Mouse (Mus musculus) mouse trophoblast stem cell (cell line): Measurements from ENCODE around the gene Pycr2.
"Not testable (repeated sequence)": the region's sequence is repeated elsewhere in the genome, so short reads cannot be mapped to it uniquely, and the experiment has no call there.

ENCODE experiments used
- in situ Hi-C, 2 experiments: fragments of 300-500 bp; cut with MseI, MboI; formaldehyde crosslinking; loops; 2 replicates in 1 of 2; 3 replicates in 1 of 2; pipeline ENCODE4 v1.15.1; 2025

Gene Pycr2

DNA sequence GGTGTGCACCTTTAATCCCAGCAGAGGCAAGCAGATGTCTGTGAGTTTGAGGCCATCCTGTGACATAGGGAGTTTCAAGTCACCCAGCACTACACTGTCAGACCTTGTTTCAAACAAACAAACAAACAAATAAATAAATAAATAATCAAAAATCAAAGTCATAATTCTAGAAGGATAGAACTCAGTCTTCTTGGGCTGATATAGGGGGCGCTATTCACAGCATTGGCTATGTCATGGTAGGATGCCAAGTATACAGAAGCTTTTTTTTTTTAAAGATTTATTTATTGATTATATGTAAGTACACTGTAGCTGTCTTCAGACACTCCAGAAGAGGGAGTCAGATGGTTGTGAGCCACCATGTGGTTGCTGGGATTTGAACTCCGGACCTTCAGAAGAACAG is 34.7 kb downstream of the Pycr2 start:
- in situ Hi-C loops: not testable (repeated sequence)

DNA sequence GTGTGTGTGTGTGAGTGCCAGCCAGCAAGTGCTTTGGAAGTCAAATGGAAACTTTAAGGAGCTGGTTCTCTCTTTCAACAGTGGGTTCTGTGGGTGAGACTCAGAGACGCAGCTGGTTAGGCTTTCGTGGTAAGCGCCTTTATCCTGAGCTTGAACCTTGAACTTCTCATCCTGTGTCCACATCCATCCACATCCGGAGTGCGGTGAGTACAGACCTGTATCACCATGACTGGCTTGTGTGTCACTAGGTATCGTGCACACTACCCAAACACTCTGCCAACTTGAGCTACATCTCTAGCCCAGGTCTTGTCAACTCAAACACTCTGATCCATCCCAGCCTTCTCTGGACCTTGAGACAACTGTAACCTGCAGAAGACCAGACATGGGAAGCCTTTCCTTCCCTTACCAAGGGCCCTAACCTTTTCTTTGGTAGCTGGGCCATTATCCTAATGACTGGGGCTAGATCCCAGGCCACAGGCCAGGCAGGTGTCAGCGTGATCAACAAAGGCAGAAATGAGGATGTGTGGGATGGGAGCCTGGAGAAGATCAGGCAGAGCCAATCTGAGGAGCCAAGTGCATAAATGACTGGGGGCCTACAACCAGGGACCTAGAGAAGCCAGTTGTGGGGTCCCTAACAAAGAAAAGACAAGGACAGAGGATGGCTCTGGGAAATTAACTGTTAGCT is 36.8 kb downstream of the Pycr2 start:
- in situ Hi-C loops: no loop called here

DNA sequence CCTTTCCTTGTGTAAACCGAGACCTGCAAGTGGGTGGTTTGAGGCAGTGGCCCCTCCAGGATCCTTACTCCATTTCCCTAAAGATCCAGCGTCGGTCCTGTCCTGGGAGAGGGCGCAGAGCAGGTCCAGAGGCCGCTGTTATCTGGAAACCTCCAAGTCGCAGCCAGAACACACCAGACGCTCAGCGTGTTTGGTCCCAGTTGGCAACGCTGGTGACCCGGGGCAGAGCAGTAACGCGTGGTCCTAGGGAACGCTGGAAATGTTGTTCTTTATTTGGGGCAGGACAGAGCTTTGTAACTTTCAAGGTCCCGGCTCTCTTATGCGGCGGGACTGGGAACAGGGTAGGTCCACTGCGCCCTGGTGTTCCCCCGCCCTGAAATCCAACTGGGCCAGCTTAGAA is 37.6 kb downstream of the Pycr2 start:
- in situ Hi-C loops: no loop called here

DNA sequence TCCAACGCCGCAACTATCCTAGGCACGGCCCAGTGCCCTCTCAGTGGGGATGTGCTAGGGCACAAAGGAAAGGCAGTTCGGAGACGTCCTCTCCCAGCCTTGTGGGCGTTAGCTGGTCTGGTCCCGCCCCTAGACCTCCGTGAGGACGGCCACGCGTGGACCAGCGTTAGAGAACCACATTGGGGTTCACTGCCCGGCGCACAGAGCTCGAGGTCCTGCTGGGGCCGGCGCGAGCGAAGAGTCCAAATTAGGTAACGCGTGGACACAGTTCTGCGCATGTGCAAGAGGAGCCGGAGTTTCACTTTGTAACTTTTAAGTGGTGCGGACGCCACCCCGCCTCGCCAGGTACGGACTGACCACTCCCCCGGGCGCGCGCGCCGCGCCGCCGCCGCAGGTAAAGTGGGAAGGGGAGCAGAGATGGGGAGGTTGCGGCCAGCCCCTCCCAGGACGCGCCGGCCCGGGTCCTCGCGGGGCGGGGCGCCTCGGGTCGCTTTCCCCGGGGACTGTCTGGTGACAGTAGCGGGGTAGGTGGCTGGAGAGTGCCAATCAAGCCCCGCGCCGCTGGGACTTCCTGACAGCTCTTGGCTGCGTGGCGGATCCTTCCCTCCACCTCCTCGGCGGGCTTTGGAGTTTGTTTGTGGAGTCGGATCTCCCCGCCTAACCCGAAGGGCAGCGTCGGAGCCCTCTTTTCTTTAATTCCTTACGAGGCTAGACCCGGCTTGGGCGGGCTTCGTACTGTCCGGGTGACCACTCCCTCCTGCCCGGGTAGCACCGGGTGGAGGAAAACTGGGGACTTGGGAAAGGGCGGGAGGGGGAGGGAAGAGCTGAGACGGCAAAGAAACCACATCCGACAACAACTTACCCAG is 38.3 kb downstream of the Pycr2 start, which contains the start of gene Tmem63a:
Gene Tmem63a, plus strand, starts transcription at position 179 of the 866 bp plus-strand sequence.
- in situ Hi-C loops: no loop called here

DNA sequence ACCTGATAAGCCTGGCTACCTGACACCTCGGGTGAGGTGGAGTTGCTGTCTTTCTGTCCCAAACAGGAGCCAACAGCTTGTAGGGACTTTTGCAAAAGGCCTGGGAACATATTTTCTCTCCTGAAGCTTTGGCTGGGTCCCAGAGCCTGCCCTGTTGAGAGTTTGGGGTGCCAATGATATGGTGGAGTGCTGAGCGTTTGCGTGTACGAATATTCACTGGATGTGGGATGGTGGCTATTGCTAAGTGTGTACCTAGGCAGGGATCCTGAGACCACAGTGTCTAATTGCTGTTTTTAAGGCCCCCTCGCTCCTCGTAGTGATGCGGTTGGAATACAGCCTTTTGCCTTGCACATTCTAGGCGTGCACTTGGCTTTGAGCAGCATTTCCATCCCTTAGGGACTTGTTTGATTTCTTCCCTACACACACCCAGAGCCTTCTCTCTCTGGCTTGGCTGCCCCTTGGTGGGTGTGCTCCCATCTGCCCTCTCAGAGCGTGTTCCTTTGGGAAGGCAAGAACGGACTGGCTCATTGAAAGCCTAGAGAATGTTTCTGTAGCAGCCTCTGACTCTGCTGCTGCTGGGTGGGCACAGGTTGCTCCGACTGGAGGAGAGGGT is 39.0 kb downstream of the Pycr2 start:
- in situ Hi-C loops: no loop called here

DNA sequence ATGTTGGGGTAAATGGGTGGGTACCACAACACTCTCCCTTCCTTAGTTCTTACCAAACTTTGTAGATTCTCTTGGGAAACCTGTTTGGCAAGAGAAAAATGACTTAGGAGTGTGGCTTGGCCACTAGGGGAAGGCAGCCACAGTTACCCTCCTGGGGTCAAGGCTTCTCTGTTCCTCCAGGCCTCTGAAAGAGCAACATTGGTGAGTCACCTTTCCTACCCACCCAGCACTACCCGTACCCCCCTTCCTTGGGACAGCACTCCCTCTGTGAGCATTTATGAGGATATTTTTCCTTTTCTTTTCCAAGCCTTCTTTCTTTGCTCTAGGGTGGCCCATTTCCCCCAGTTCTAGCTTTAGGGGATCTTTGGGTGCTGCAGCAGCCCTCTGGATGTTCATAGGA is 39.8 kb downstream of the Pycr2 start:
- in situ Hi-C loops: no loop called here

DNA sequence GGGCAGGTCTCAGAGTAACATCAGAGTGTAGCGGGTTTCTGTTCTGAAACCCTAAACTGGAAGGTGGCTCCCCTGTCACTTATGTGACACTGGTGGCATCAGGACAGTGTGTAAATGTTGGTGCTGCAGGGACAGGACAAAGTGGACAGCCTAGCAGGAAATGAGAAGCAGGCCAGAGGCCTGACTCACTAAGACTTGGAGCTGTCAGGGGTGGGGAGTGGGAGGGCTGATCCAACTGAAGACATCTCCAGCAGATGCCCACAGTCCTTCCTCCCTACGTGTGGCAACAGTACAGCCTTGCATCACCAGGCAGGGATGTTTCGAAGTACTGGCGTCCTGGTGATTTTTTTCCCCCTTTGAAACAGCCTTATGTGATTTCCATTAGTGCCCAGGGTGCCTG is 40.5 kb downstream of the Pycr2 start:
- in situ Hi-C loops: no loop called here

DNA sequence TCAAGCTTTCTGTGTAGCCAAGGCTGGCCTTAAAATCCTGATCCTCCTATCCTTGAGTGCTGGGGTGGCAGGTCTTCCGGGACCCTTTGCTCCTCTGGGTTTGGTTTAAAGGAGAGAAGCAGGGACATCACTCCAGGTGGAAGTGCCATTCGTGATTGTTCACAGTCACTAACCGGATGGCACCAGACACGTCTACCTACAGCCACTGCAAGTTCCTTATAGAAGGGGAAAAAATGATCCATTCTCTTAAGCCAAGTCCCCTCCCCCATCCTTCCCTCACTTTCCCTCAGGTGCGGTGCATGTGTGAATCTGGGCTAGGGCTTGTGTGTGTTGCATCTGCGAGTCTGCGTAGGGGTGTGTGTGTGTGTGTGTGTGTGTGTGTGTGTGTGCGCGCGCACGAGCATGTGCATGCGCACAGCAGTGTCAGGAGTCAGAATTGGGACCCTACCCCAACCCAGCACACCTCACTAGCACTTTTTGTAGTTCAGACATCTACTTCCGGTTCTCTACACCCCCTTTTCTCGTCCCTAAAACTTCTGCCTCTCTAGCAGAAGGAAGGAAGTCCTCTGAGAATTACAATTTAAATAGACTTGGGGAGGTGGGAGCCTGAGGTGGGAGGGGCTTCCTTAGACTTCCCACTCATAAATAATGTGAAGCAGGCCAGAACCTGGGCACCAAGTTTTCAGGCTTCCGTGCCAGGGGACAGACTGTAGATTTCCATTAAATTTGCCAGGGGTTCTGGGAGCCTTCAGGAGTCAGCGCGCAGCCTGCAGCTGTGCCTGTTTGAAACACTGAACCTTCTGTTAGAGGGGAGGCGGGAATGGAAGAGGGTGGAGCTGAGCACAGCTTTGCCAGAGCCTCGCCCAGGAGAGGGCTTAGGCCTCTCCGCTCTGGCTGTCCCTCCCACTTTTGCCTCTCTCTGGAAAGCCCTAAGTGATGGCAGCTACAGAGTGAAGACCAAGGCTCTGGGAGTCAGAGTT is 41.2 kb downstream of the Pycr2 start:
- in situ Hi-C loops: no loop called here

DNA sequence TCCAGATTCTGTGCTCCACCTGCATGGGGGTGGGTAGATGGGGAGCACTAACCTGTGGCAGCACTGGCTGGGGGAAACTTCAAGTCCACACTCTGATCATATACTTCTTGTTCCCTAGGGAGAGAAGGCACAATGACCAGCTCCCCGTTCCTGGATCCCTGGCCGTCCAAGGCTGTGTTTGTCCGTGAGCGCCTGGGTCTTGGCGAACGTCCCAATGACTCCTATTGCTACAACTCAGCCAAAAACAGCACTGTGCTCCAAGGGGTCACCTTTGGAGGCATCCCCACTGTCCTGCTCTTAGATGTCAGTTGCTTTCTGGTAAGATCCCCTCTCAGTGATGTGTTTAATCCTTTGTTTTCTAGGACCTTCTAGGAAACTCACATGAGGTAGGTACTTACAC is 42.4 kb downstream of the Pycr2 start:
- in situ Hi-C loops: no loop called here

DNA sequence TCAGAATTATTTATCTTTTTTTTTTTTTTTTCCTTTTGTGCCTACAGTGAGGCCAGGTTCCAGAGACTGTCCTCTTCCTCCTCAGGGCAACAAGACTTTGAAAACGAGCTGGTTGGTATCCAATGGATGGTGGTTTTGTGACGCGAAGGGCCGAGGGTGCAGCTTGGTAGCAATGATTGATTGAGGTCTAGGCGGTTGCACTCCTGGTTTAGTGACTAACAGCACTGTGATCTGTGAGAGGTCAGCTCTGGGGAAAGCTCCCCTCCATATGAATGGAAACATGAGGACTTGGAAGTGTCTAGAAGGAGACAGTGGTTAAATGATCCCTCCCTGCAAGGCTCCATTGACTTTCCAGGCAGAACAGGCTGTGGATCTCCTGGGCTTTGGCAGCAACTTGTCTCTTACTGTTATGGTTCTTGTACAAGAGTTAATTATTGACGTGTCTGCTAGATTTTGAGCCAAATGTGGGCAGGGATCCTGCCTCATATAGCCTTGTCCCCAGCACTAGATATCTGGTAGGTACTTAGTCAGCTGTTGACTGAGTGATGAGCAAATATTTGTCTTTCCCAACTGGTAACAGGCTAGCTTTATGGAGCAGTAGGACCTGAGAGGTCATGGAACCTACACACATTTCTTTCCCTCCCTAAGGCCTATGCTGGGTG is 48.1 kb downstream of the Pycr2 start:
- in situ Hi-C loops: no loop called here

DNA sequence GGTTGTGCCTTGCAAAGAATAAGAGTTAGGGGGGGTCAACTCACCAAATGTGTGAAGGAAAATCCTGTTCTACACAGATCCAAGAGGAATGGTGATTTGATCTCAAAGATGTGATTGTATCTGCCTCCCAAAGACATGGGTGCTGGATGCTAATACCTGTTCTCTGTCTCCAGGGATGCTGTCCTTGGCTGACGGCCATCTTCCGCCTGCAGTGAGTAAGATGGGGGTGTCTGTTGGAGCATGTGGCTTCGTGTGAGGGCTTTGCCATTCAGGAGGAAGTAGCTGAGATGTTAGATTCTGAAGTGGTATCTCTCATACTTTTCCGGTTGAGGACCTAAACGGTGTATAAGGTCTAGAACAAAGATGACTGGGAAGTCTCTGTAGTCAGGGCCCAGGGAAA is 48.7 kb downstream of the Pycr2 start:
- in situ Hi-C loops: no loop called here

DNA sequence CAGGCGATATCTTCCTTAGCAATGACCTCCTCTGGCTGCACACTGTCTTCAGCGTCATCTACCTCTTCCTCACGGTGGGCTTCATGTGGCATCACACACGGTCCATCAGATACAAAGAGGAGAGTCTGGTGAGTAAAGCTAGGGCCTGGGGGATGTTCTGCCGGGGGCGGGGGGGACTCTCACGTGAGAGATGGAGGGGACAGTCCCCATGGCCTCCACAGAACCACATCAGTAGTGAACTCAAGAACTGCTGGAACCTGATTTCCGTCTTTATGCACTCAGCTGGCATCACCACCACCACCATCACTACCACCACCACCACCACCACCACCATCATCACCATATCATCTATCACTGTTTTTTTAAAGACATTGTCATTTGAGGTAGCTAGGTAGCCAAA is 52.3 kb downstream of the Pycr2 start:
- in situ Hi-C loops: no loop called here

DNA sequence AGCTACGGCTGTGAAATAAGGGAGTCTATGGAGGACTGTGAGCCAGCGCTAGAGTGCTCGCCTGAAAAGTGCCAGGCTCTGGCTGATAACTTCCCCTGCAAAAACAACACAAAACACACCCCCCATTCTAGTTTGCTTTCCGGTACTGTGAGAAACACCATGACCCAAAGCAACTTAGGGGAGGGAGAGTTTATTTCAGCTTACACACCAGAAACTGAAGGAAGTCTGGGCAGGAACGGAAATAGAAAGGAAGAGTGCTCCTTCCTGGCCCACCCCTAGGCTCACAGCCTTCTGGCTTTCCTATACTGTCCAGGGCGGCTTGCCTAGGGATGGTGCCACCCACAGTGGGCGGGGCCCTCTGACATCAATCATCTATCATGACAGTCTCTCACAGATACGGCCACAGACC is 52.9 kb downstream of the Pycr2 start:
- in situ Hi-C loops: no loop called here
